Mouse (Mus musculus) embryonic facial prominence, embryonic 13.5 days (tissue): ENCODE measurements at regions not wholly inside any gene's neighbourhood (a gene's known extent, or its start where the extent isn't known, plus 50 kb on each side); places are given as distances from the start of the nearest gene placed in this dataset.
A peak's percentile ranks its signal among the peaks of the same experiment; 100 is the strongest.
"Not testable (repeated sequence)": the region's sequence is repeated elsewhere in the genome, so short reads cannot be mapped to it uniquely, and the experiment has no call there.

Source experiments
- ATAC-seq: fragments of 200-750 bp; cut with Nextera tagmentation; 2 replicates; pipeline ENCODE4 v1.8.0; 2017; ENCODE audit warnings: low read depth; ENCODE audit not compliant: insufficient number of reproducible peaks, insufficient read depth, low FRiP score, low TSS enrichment
- H3K27ac ChIP-seq: fragments of 300-500 bp; sonication (generic); 2 replicates; pipeline ENCODE4 v1.5.1; 2015; ENCODE audit warnings: moderate library complexity, mild to moderate bottlenecking, inconsistent platforms
- H3K27me3 ChIP-seq: fragments of 300-500 bp; sonication (generic); 2 replicates; pipeline ENCODE4 v1.6.1; 2015; ENCODE audit warnings: mild to moderate bottlenecking, inconsistent platforms
- H3K36me3 ChIP-seq: fragments of 300-500 bp; sonication (generic); 2 replicates; pipeline ENCODE4 v1.6.1; 2015; ENCODE audit warnings: mild to moderate bottlenecking, inconsistent platforms
- H3K4me1 ChIP-seq: fragments of 300-500 bp; sonication (generic); 2 replicates; pipeline ENCODE4 v1.6.1; 2015; ENCODE audit warnings: inconsistent platforms
- H3K4me2 ChIP-seq: fragments of 300-500 bp; sonication (generic); 2 replicates; pipeline ENCODE4 v1.6.1; 2015; ENCODE audit warnings: moderate library complexity, mild to moderate bottlenecking, inconsistent platforms
- H3K4me3 ChIP-seq: fragments of 300-500 bp; sonication (generic); 2 replicates; pipeline ENCODE4 v1.5.1; 2015; ENCODE audit warnings: mild to moderate bottlenecking, inconsistent platforms
- H3K9ac ChIP-seq: fragments of 300-500 bp; sonication (generic); 2 replicates; pipeline ENCODE4 v1.6.1; 2015; ENCODE audit warnings: mild to moderate bottlenecking, inconsistent platforms
- H3K9me3 ChIP-seq: fragments of 300-500 bp; sonication (generic); 2 replicates; pipeline ENCODE4 v1.6.1; 2016; ENCODE audit warnings: inconsistent platforms
- WGBS: fragments of 180-500 bp; shearing (Covaris S2); methylation state at CpG from one replicate; pipeline ENCODE4 v1.1.7; 2015; ENCODE audit warnings: mixed read lengths; 5-methylcytosine and 5-hydroxymethylcytosine counted together

DNA sequence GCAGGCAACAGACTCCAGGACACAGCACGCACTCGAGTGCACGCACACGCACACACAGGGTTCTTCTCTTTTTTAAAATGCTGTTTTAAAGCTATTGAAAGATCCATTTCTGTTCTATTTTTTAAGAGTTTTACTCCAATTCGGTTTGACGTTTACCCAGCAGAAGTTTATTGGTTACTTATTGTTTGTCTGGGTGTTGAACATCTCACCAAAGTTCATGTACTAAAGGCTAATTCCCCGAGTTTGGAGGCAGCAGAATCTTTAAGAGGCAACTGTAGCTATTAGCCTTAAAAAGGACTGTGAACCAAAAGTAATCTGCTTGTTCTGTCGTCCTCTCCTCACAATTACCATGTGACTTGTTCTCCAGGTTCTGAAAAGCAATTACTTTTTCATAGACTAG lies 263.0 kb upstream of the Nfia start:
- no peaks in the 10 kb centered on the region for H3K36me3 ChIP-seq
- 86% methylated on average over 8 of the region's 8 CpGs for WGBS
- H3K9me3 ChIP-seq = no peaks in the 10 kb centered on the region
- ATAC-seq = no peak
- no peaks in the 10 kb centered on the region for H3K27me3 ChIP-seq
- no peak overlapping the region for H3K4me2 ChIP-seq
- no peak overlapping the region for H3K4me3 ChIP-seq
- no peak overlapping the region for H3K27ac ChIP-seq
- no peak overlapping the region for H3K9ac ChIP-seq
- H3K4me1 ChIP-seq = no peaks in the 10 kb centered on the region

DNA sequence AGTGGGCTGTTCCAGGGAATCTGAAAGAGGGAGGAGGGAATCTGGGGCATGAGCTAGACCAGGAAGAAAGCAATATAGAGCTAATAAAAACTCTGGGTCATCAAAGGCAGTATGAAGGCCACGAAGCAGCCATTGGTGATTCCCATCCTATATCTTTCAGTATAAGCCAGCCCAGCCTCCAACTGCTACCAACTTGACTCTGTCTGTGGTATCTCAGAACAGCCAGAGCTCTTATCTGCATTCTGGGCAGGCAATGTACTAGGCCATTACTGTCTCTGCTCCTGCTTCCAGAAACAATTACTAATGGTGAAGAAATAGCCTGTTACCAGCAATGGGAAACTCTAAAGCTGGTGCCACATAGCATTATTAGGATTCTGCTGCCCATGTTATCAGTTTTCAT lies 266.8 kb upstream of the Nfia start:
- Histone ChIP-seq H3K4me2 (no peak overlapping the region), H3K9me3 (no peaks in the 10 kb centered on the region), H3K4me1 (no peaks in the 10 kb centered on the region), H3K36me3 (no peaks in the 10 kb centered on the region), H3K9ac (no peak overlapping the region), H3K27ac (no peak overlapping the region), H3K4me3 (no peak overlapping the region), H3K27me3 (no peaks in the 10 kb centered on the region)
- ATAC-seq = no peak
- 90% methylated on average over 1 of the region's 1 CpGs for WGBS

DNA sequence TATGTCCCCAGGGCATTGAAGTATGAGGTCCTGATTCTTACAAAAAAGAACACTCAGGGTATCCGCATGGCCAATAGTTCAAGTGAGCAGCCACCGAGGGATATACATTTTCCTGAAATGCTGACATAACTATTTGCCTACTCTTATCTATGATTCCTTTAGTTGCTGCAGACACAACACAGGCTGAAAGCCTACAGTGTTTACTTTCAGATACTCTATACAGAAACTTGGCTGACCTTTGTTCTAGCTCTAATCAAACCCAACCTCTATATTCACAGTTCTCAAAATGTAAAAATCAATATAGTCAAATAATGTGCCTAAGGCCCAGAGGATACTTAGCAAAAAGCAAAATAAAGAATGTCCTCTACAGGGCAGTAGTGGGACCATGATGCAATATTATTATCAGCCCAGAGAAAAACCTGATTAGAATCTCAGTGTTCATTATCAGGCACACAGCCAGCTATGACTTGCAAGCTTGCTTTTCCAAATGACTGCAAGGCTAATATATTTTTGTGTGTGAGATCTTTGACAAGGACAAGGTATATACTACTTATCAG lies 281.2 kb upstream of the Nfia start:
- no peaks in the 10 kb centered on the region for H3K4me1 ChIP-seq
- no peak overlapping the region for H3K27ac ChIP-seq
- H3K9me3 ChIP-seq = no peaks in the 10 kb centered on the region
- H3K4me3 ChIP-seq = no peak overlapping the region
- H3K36me3 ChIP-seq = no peaks in the 10 kb centered on the region
- H3K4me2 ChIP-seq = no peak overlapping the region
- WGBS = 73% methylated on average over 2 of the region's 2 CpGs
- no peak for ATAC-seq
- no peak overlapping the region for H3K9ac ChIP-seq
- no peaks in the 10 kb centered on the region for H3K27me3 ChIP-seq

DNA sequence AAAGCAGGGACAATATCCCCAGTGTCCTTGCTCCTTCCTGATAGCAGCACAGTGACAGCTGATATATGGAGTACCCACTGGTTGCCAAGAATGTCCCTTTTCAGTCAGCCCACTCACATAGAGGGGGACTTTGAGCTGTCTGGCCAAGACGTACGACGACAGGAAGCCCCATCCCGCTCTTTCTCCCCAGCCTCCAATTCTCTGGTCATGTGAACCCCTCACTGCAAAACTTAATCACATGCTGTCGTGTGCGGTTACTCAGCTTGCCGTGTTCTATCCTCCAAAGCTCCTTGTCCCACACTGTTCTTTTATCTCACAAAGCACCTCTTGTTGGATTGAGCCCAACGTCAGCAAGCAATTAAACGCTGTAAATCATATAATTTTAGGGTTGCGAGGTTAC lies 286.2 kb upstream of the Nfia start:
- no peaks in the 10 kb centered on the region for H3K9me3 ChIP-seq
- no peak overlapping the region for H3K27ac ChIP-seq
- H3K36me3 ChIP-seq = no peaks in the 10 kb centered on the region
- no peak overlapping the region for H3K4me3 ChIP-seq
- H3K9ac ChIP-seq = no peak overlapping the region
- ATAC-seq = no peak
- H3K27me3 ChIP-seq = no peaks in the 10 kb centered on the region
- WGBS = 36% methylated on average over 10 of the region's 10 CpGs
- H3K4me1 ChIP-seq = peaks cover 8% of the 10 kb centered on the region
- no peak overlapping the region for H3K4me2 ChIP-seq

DNA sequence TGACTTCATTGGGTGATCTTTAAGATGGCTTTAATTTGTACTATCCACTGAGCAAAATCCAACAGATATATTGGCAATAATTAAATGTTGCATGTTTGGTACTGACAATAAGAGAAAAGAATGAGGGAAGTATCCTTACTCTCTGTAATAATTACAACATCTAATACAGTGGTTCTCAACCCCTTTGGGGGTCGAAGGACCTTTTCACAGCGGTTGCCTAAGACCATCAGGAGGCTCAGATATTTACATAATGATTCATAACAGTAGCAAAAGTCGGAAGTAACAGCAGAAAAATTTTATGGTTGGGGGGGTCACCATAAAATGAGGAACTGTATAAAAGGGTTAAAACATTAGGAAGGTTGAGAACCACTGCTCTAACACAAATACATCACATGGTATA lies 287.3 kb upstream of the Nfia start:
- peaks cover 8% of the 10 kb centered on the region for H3K4me1 ChIP-seq
- H3K9me3 ChIP-seq = no peaks in the 10 kb centered on the region
- ATAC-seq = no peak
- no peak overlapping the region for H3K27ac ChIP-seq
- no peaks in the 10 kb centered on the region for H3K27me3 ChIP-seq
- no peak overlapping the region for H3K9ac ChIP-seq
- no peaks in the 10 kb centered on the region for H3K36me3 ChIP-seq
- H3K4me3 ChIP-seq = no peak overlapping the region
- 88% methylated on average over 3 of the region's 3 CpGs for WGBS
- no peak overlapping the region for H3K4me2 ChIP-seq

DNA sequence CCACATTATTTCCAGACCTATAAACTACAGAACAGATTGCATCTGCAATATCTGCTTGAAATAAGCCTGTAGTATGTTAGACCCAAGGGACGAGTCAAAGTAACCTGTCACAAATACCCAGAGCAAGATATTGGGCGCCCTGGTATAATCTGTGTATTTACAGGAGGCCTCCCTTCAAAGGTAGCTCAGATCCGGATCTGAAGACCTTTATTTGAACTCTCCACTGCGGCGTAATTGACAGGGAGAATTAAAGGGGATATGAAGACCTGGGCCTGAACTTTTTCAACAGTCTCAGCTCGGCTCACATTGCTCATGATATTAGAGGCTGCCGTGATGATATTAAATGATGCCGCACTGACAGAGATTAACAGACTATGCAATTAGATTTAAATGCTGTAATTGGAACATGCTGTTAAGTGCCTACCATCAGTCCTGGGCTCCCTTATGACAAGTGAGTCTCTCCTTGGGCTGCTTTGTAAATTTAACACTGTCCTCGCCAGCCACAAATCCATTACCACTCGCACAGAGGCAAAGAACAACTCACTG lies 289.8 kb upstream of the Nfia start:
- Histone ChIP-seq H3K9ac (no peak overlapping the region), H3K27ac (no peak overlapping the region), H3K4me3 (no peak overlapping the region), H3K27me3 (no peaks in the 10 kb centered on the region), H3K4me1 (peaks cover 8% of the 10 kb centered on the region), H3K4me2 (no peak overlapping the region), H3K9me3 (no peaks in the 10 kb centered on the region), H3K36me3 (no peaks in the 10 kb centered on the region)
- WGBS = 15% methylated on average over 10 of the region's 10 CpGs
- 0 out of 2 replicates have a peak, but pooled peaks have one; percentile 33 for ATAC-seq

DNA sequence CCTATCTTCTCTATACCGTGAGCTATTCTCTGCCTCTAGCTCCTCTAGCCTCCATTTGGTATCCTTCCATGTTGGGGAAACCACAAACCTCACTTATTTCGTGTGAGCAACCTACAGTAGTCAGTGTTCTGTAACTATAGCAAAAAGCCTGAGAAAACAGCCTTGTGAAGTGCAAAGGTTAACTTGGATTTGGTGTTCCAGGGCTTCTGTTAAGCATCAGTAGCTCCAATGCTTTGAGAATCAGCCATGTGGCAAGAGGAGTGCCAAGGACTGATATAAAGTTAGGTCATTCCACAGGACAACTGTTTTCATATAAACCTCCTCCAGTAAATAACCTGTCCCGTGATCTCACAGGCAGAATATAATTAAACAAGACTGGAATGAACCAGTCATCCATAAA lies 290.7 kb upstream of the Nfia start:
- no peak overlapping the region for H3K4me2 ChIP-seq
- no peak overlapping the region for H3K27ac ChIP-seq
- H3K9ac ChIP-seq = no peak overlapping the region
- H3K4me1 ChIP-seq = peaks cover 17% of the 10 kb centered on the region
- H3K4me3 ChIP-seq = no peak overlapping the region
- no peaks in the 10 kb centered on the region for H3K9me3 ChIP-seq
- no peaks in the 10 kb centered on the region for H3K36me3 ChIP-seq
- ATAC-seq = no peak
- 80% methylated on average over 3 of the region's 3 CpGs for WGBS
- H3K27me3 ChIP-seq = no peaks in the 10 kb centered on the region

DNA sequence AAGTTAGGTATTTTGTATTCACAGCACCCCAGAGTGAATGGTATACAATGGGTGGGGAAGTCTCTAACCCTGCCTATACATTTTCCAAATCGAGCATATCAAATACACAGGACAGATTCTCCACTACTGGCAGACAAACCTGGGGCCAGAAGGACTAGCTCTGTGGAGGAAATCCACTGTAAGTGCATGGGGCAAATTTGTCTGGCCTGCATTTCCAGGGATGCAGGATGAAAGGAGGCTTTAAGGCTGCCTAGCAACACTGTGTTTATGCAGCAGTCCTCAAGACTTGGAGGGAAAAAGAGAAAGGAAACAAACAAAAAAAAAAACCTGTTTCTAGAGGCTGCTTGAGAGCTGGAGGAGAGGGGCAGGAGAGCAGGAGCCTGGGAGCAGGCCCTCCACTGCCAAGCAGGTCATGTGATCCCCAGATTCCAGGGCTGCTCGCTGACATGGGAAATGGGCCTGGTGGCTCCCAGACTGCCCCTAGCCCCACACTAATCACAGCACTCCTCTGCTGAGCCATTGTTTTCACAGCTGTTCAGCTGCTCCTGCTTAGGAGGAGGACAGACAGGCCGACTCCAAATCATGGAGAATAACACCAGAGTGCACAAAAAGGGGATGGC lies 293.7 kb upstream of the Gm10192 start:
- H3K9me3 ChIP-seq = no peaks in the 10 kb centered on the region
- WGBS = 15% methylated on average over 3 of the region's 3 CpGs
- peak overlapping the region; percentile 71 for H3K27ac ChIP-seq
- H3K27me3 ChIP-seq = no peaks in the 10 kb centered on the region
- no peaks in the 10 kb centered on the region for H3K36me3 ChIP-seq
- peak overlapping the region; percentile 28; the same call in 1 of the 2 replicates for H3K4me2 ChIP-seq
- no peak overlapping the region for H3K9ac ChIP-seq
- peak; percentile 84 for ATAC-seq
- H3K4me3 ChIP-seq = no peak overlapping the region
- peaks cover 13% of the 10 kb centered on the region for H3K4me1 ChIP-seq

DNA sequence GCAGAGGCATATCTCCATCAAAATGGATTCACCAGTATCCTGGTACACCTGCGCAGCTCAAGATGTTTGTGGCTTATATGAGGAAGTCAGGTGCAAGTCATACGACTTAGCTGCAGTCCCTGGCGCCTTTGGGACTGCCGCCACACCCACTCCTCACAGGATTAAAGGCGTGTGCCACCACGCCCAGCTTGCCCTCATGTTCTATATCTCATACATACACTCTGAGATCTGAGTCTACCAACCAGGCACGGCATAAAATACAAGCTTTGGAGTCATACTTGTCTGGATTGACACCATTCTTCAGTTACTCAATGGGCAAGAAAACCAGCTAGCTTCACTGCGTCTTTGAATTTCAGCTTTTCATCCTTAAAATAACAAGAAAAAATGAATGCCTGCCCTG lies 290.5 kb upstream of the Gm10192 start:
- not testable (repeated sequence) for H3K9me3 ChIP-seq, ATAC-seq, H3K36me3 ChIP-seq, H3K27me3 ChIP-seq, H3K4me3 ChIP-seq, H3K9ac ChIP-seq, H3K27ac ChIP-seq, H3K4me2 ChIP-seq
- H3K4me1 ChIP-seq = peaks cover 13% of the 10 kb centered on the region
- WGBS = 88% methylated on average over 8 of the region's 8 CpGs

DNA sequence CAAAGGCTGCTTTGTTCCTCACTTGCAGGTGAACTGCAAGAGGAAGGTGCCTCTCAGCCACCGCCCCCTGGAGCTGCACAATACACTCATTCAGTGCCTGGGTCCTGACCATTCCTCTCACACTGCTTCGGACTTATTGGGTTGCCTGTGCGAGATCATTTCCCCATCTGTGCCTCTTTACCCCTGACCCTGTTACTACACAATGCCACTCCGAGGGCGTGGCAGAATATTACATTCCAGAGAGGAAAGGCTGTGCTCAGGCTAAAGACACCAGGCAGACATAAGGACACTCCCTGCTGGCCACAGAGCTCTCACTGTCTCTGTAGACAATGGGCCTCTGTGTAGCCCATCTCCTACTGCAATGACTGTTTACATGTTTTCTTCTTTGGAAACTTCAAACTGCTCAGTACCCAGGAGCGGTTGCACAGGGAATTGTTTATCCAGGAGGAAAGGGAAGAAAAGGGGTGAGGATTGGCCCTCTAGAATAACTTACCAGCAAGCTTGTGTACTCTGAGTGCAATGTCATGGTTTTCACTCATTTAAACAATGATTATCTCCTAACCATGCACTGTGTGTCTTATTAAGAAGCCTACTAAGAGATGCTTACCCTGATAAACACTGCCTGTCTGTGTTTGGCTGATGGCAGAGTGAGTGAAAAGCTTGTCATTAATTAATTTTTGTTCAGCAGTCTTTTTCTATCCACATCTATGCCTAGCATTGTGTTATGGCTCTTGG lies 283.1 kb upstream of the Gm10192 start:
- no peaks in the 10 kb centered on the region for H3K36me3 ChIP-seq
- H3K4me1 ChIP-seq = peaks cover 8% of the 10 kb centered on the region; the same call in 1 of the 2 replicates
- no peak overlapping the region for H3K4me3 ChIP-seq
- ATAC-seq = peak; percentile 43; the same call in 1 of the 2 replicates
- no peaks in the 10 kb centered on the region for H3K27me3 ChIP-seq
- H3K9ac ChIP-seq = no peak overlapping the region
- WGBS = 22% methylated on average over 6 of the region's 6 CpGs
- no peak overlapping the region for H3K4me2 ChIP-seq
- H3K9me3 ChIP-seq = no peaks in the 10 kb centered on the region
- H3K27ac ChIP-seq = no peak overlapping the region

DNA sequence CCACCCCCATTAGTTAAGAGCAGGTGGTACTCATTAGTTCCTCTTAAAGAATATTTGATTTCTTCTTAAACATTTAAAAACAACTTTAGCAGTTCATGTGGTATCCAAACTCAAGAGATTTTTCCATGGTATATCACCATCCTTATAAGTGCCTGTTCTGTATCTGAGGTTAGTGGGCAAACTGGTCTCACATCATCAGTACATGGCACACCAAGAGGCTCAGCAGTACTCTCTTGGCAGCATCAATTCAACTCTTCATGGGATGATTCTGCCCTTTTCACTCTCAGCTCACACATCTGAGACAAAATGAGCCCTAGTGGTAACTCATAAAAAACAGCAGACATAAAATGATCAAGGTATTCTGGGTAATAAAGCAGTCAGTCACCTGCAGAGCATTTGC lies 282.6 kb upstream of the Gm10192 start:
- Histone ChIP-seq H3K9ac (no peak overlapping the region), H3K27ac (no peak overlapping the region), H3K9me3 (no peaks in the 10 kb centered on the region), H3K27me3 (no peaks in the 10 kb centered on the region), H3K4me2 (no peak overlapping the region), H3K4me1 (peaks cover 8% of the 10 kb centered on the region; the same call in 1 of the 2 replicates), H3K4me3 (no peak overlapping the region), H3K36me3 (no peaks in the 10 kb centered on the region)
- ATAC-seq = no peak

DNA sequence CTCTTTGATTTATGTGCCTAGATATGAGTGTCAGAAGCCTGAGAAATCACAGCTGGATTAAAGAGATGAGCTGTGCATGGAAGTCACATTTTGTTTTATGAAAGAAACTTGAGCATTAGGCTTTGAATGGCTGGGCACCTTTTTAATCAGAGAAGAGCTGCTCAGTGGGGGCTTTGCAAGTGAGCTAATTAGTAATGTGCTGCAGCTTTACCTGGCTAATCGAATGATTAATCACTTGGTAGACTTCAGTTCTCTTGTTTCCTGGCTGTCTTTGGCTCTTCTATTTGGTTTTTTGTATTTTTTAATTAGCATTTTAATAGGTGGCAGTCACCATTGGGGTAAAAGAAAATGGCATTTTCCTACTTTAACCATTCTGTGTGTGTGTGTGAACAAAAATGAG lies 278.2 kb upstream of the Gm10192 start:
- H3K4me3 ChIP-seq = no peak overlapping the region
- H3K27me3 ChIP-seq = no peaks in the 10 kb centered on the region
- peaks cover 6% of the 10 kb centered on the region; the same call in 1 of the 2 replicates for H3K4me1 ChIP-seq
- H3K4me2 ChIP-seq = no peak overlapping the region
- H3K36me3 ChIP-seq = no peaks in the 10 kb centered on the region
- 72% methylated on average over 1 of the region's 1 CpGs for WGBS
- H3K27ac ChIP-seq = no peak overlapping the region
- no peak for ATAC-seq
- H3K9ac ChIP-seq = no peak overlapping the region
- H3K9me3 ChIP-seq = no peaks in the 10 kb centered on the region
